Mouse (Mus musculus): ENCODE measurements around the gene C2cd4c. TPM values are rescaled to one million over a fixed set of nuclear protein-coding genes. Genes with fewer than 3 reads are reported as not detected.

C2cd4c gene
- polyA plus RNA-seq, 1 experiment, result 12.4 TPM

- Histone ChIP-seq H3K27ac (ENCODE audit: insufficient read depth, low read length) (no peak overlapping the region), H3K4me3 (ENCODE audit: insufficient read depth, low read length) (no peak overlapping the region)
These were observed 2.0 kb upstream of the C2cd4c start for GRCm38 (mm10) chr10:79615860-79616259.

DNA sequence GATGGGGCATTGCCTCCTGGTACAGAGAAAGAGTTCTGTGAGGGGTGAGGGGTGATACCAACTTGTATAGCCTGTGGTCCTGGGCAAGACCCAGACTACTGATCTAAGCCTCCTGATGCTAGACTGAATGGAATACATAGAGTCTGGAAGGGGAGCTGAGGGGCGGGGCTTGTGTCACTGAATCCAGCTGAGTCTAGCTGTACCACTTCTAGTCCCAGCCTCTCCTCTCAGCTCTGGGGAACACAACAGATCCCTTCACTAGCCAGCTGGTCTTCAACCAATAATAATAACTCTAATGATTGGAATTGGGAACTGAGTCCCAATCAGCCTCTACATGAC lies 449 bp upstream of the C2cd4c start:
- peak overlapping the region; percentile 46; the same call in 1 of the 2 replicates for H3K4me3 ChIP-seq (ENCODE audit: insufficient read depth, low read length)
- TF ChIP-seq CTCF (IDR thresholded peaks at IDR 0.05; ENCODE audit: extremely low read depth, insufficient read depth, low read length) (no peak), POLR2A (IDR thresholded peaks at IDR 0.05; ENCODE audit: extremely low read depth, insufficient read depth, low read length) (no peak)
- H3K4me1 ChIP-seq (ENCODE audit: control insufficient read depth, insufficient read depth, low read length), result 0 out of 2 replicates have a peak, but pooled peaks cover 2% of the 10 kb centered on the region
- H3K27ac ChIP-seq (ENCODE audit: insufficient read depth, low read length), result no peak overlapping the region

More at GRCm38 (mm10) chr10:79615860-79616259, 2.0 kb upstream of the C2cd4c start:
- H3K4me1 ChIP-seq (ENCODE audit: control insufficient read depth, insufficient read depth, low read length), result 0 out of 2 replicates have a peak, but pooled peaks cover 2% of the 10 kb centered on the region
- TF ChIP-seq CTCF (IDR thresholded peaks at IDR 0.05; ENCODE audit: extremely low read depth, insufficient read depth, low read length), result no peak
- 0 out of 2 replicates have a peak, but pooled peaks have one; percentile 6 for TF ChIP-seq POLR2A (IDR thresholded peaks at IDR 0.05; ENCODE audit: extremely low read depth, insufficient read depth, low read length)

- Histone ChIP-seq H3K4me3 (ENCODE audit: insufficient read depth, low read length) (no peak overlapping the region), H3K4me1 (ENCODE audit: control insufficient read depth, insufficient read depth, low read length) (peaks cover 5% of the 10 kb centered on the region; the same call in 1 of the 2 replicates), H3K27ac (ENCODE audit: insufficient read depth, low read length) (no peak overlapping the region)
- no peak for TF ChIP-seq CTCF (IDR thresholded peaks at IDR 0.05; ENCODE audit: extremely low read depth, insufficient read depth, low read length)
- TF ChIP-seq POLR2A (IDR thresholded peaks at IDR 0.05; ENCODE audit: extremely low read depth, insufficient read depth, low read length), result no peak
These were observed 1.4 kb downstream of the C2cd4c start for GRCm38 (mm10) chr10:79612192-79613135.

GRCm38 (mm10) chr10:79611296-79611695 lies 2.5 kb downstream of the C2cd4c start:
- no peak for TF ChIP-seq CTCF (IDR thresholded peaks at IDR 0.05; ENCODE audit: extremely low read depth, insufficient read depth, low read length)
- TF ChIP-seq POLR2A (IDR thresholded peaks at IDR 0.05; ENCODE audit: extremely low read depth, insufficient read depth, low read length), result no peak
- H3K4me1 ChIP-seq (ENCODE audit: control insufficient read depth, insufficient read depth, low read length), result peaks cover 5% of the 10 kb centered on the region; the same call in 1 of the 2 replicates
- H3K4me3 ChIP-seq (ENCODE audit: insufficient read depth, low read length), result no peak overlapping the region
- H3K27ac ChIP-seq (ENCODE audit: insufficient read depth, low read length), result no peak overlapping the region

- H3K4me1 ChIP-seq (ENCODE audit: control insufficient read depth, insufficient read depth, low read length), result peaks cover 5% of the 10 kb centered on the region; the same call in 1 of the 2 replicates
- H3K27ac ChIP-seq (ENCODE audit: insufficient read depth, low read length), result no peak overlapping the region
- H3K4me3 ChIP-seq (ENCODE audit: insufficient read depth, low read length), result no peak overlapping the region
- TF ChIP-seq POLR2A (IDR thresholded peaks at IDR 0.05; ENCODE audit: extremely low read depth, insufficient read depth, low read length), result no peak
- TF ChIP-seq CTCF (IDR thresholded peaks at IDR 0.05; ENCODE audit: extremely low read depth, insufficient read depth, low read length), result no peak
These were observed 4.5 kb downstream of the C2cd4c start for GRCm38 (mm10) chr10:79609276-79609675.

DNA sequence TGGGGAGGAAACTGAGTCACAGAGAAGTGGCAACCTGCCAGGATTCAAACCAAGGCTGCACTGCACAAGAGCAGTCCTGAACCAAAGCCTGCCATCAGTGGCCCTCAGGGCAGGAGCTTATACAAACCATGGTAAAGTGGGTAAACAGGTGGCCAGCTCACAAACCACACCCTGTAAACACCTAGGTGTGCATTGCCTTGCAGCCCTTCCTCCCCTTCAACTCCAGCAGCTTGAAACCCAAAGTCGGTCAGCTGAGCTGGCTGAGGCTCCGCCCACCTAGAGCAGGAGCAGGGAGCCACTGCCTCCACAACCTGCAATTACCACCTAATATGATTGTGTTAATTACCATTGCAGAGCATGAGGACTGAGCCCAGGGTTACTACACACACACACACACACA lies 5.9 kb downstream of the C2cd4c start:
- no peak overlapping the region for H3K4me3 ChIP-seq (ENCODE audit: insufficient read depth, low read length)
- no peak for TF ChIP-seq CTCF (IDR thresholded peaks at IDR 0.05; ENCODE audit: extremely low read depth, insufficient read depth, low read length)
- TF ChIP-seq POLR2A (IDR thresholded peaks at IDR 0.05; ENCODE audit: extremely low read depth, insufficient read depth, low read length), result no peak
- no peak overlapping the region for H3K27ac ChIP-seq (ENCODE audit: insufficient read depth, low read length)
- peaks cover 3% of the 10 kb centered on the region; the same call in 1 of the 2 replicates for H3K4me1 ChIP-seq (ENCODE audit: control insufficient read depth, insufficient read depth, low read length)

DNA sequence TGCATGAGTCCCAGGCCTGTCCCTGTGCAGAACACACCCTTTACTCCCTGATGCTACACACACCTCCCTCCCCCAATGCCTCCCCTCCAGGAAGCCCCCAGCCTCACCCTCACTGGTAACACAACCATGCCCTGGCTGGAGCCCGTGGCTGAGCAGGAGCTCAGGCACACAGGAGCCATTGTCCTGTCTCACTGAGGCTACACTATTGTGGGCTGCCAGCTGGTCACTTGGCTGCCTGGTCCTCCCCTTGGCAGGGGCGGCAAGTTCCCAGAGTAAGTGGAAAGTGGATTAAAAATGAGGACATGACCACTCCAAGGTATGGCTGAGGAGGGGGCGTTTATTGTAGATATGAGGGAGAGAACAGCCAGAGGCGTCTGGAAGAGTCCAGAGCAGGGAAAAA lies 7.3 kb downstream of the C2cd4c start:
- no peak overlapping the region for H3K4me3 ChIP-seq (ENCODE audit: insufficient read depth, low read length)
- TF ChIP-seq CTCF (IDR thresholded peaks at IDR 0.05; ENCODE audit: extremely low read depth, insufficient read depth, low read length), result no peak
- no peak for TF ChIP-seq POLR2A (IDR thresholded peaks at IDR 0.05; ENCODE audit: extremely low read depth, insufficient read depth, low read length)
- H3K4me1 ChIP-seq (ENCODE audit: control insufficient read depth, insufficient read depth, low read length), result peaks cover 3% of the 10 kb centered on the region; the same call in 1 of the 2 replicates
- H3K27ac ChIP-seq (ENCODE audit: insufficient read depth, low read length), result no peak overlapping the region

DNA sequence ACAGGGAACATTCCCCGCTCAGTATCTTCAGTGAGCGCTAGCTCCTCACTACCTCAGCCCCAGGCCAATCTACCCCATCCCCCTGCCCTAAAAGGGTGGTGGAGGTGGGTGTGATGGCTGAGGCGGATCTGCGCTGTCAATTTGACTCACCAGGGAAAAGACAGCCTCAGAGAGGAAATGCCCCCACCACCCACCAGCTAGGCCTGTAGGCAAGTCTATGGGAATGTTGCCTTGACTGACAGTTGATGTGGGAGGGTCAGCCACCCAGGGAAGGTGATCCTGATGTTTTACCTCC lies 15.9 kb downstream of the C2cd4c start:
- TF ChIP-seq CTCF (IDR thresholded peaks at IDR 0.05; ENCODE audit: extremely low read depth, insufficient read depth, low read length), result no peak
- Histone ChIP-seq H3K27ac (ENCODE audit: insufficient read depth, low read length) (peak overlapping the region; percentile 47; the same call in 1 of the 2 replicates), H3K4me3 (ENCODE audit: insufficient read depth, low read length) (no peak overlapping the region), H3K4me1 (ENCODE audit: control insufficient read depth, insufficient read depth, low read length) (peaks cover 7% of the 10 kb centered on the region)

GRCm38 (mm10) chr10:79597051-79597935 lies 16.5 kb downstream of the C2cd4c start:
- H3K27ac ChIP-seq (ENCODE audit: insufficient read depth, low read length), result peak overlapping the region; percentile 47
- peaks cover 7% of the 10 kb centered on the region for H3K4me1 ChIP-seq (ENCODE audit: control insufficient read depth, insufficient read depth, low read length)
- no peak overlapping the region for H3K4me3 ChIP-seq (ENCODE audit: insufficient read depth, low read length)
- TF ChIP-seq POLR2A (IDR thresholded peaks at IDR 0.05; ENCODE audit: extremely low read depth, insufficient read depth, low read length), result peak; percentile 45; the same call in 1 of the 2 replicates
- TF ChIP-seq CTCF (IDR thresholded peaks at IDR 0.05; ENCODE audit: extremely low read depth, insufficient read depth, low read length), result no peak

All from cortical plate, adult 2 months (tissue).